Mouse (Mus musculus) liver, embryonic 11.5 days (tissue): ENCODE measurements around the gene Mtus2. TPM values are rescaled to one million over a fixed set of nuclear protein-coding genes. Genes with fewer than 3 reads are reported as not detected.

Experiments used
- ATAC-seq: fragments of 200-750 bp; cut with Nextera tagmentation; replicated peaks from 2 replicates; pipeline ENCODE4 v1.8.0; 2017; ENCODE audit warnings: moderate number of reproducible peaks, mild to moderate bottlenecking, moderate TSS enrichment, moderate library complexity; ENCODE audit not compliant: low FRiP score
- DNase-seq: peaks from one replicate; pipeline ENCODE4 v3.0.0-alpha.2; 2017; ENCODE audit warnings: low spot score
- H3K27ac ChIP-seq: fragments of 300-500 bp; sonication (generic); 2 replicates; pipeline ENCODE4 v1.5.1; 2014; ENCODE audit warnings: mild to moderate bottlenecking, low read depth, low read length, control low read depth
- H3K27me3 ChIP-seq: fragments of 300-500 bp; sonication (generic); replicated peaks from 2 replicates; pipeline ENCODE4 v1.6.1; 2014; ENCODE audit warnings: low read length, mixed read lengths; ENCODE audit not compliant: control insufficient read depth, insufficient read depth
- H3K36me3 ChIP-seq: fragments of 300-500 bp; sonication (generic); 2 replicates; pipeline ENCODE4 v1.6.1; 2014; ENCODE audit warnings: mild to moderate bottlenecking, low read length, moderate library complexity, mixed read lengths; ENCODE audit not compliant: control insufficient read depth, insufficient read depth
- H3K4me1 ChIP-seq: fragments of 300-500 bp; sonication (generic); replicated peaks from 2 replicates; pipeline ENCODE4 v1.6.1; 2014; ENCODE audit warnings: low read length, mixed read lengths; ENCODE audit not compliant: control insufficient read depth, insufficient read depth
- H3K4me2 ChIP-seq: fragments of 300-500 bp; sonication (generic); 2 replicates; pipeline ENCODE4 v1.6.1; 2014; ENCODE audit warnings: mild to moderate bottlenecking, control low read depth, moderate library complexity
- H3K4me3 ChIP-seq: fragments of 300-500 bp; sonication (generic); 2 replicates; pipeline ENCODE4 v1.5.1; 2014; ENCODE audit warnings: low read depth, low read length, control low read depth
- H3K9ac ChIP-seq: fragments of 300-500 bp; sonication (generic); 2 replicates; pipeline ENCODE4 v1.6.1; 2014; ENCODE audit warnings: low read depth, low read length, control low read depth
- H3K9me3 ChIP-seq: fragments of 300-500 bp; sonication (generic); 2 replicates; pipeline ENCODE4 v1.6.1; 2016; ENCODE audit warnings: low read length, inconsistent platforms, mixed read lengths; ENCODE audit not compliant: control insufficient read depth
- WGBS: fragments of 180-500 bp; shearing (Covaris S2); extraction: QIAGEN DNeasy Blood & Tissue Kit; methylation state at CpG from one replicate; pipeline ENCODE4 v1.1.7; 2014; 5-methylcytosine and 5-hydroxymethylcytosine counted together
- polyA plus RNA-seq: library from polyadenylated mRNA; unstranded; fragments of >200 nt; fragmentation: Nextera tagmentation; extraction: Ambion mirVana; gene quantifications from 2 replicates; pipeline ENCODE4 v1.2.1, GENCODE M21; 2014

Gene Mtus2
- polyA plus RNA-seq, 1 experiment from 2014 or later, result 3.9 TPM

GRCm38 (mm10) chr5:148012156-148012555, 55.0 kb downstream of the Mtus2 start:
- Histone ChIP-seq H3K9me3 (no peaks in the 10 kb centered on the region; the same call in 1 of the 2 replicates), H3K9ac (no peak overlapping the region), H3K36me3 (no peaks in the 10 kb centered on the region), H3K27me3 (no peaks in the 10 kb centered on the region), H3K27ac (no peak overlapping the region), H3K4me2 (no peak overlapping the region), H3K4me1 (no peaks in the 10 kb centered on the region), H3K4me3 (no peak overlapping the region)
- DNase-seq (no peak), ATAC-seq (no peak)
- 74% methylated on average over 5 of the region's 5 CpGs for WGBS

GRCm38 (mm10) chr5:148014133-148014854, 57.2 kb downstream of the Mtus2 start:
- no peak overlapping the region for H3K9ac ChIP-seq
- no peak overlapping the region for H3K4me2 ChIP-seq
- H3K36me3 ChIP-seq, result no peaks in the 10 kb centered on the region
- ATAC-seq, result no peak
- H3K4me1 ChIP-seq, result no peaks in the 10 kb centered on the region
- H3K4me3 ChIP-seq, result no peak overlapping the region
- no peak overlapping the region for H3K27ac ChIP-seq
- DNase-seq, result no peak
- H3K27me3 ChIP-seq, result no peaks in the 10 kb centered on the region
- WGBS, result 65% methylated on average over 6 of the region's 6 CpGs
- H3K9me3 ChIP-seq, result no peaks in the 10 kb centered on the region; the same call in 1 of the 2 replicates

GRCm38 (mm10) chr5:148015383-148015782, 58.3 kb downstream of the Mtus2 start:
- DNase-seq, result no peak
- 53% methylated on average over 8 of the region's 8 CpGs for WGBS
- no peaks in the 10 kb centered on the region; the same call in 1 of the 2 replicates for H3K9me3 ChIP-seq
- no peak overlapping the region for H3K9ac ChIP-seq
- no peaks in the 10 kb centered on the region for H3K36me3 ChIP-seq
- ATAC-seq, result no peak
- no peak overlapping the region for H3K4me3 ChIP-seq
- H3K4me2 ChIP-seq, result no peak overlapping the region
- H3K27ac ChIP-seq, result no peak overlapping the region
- H3K27me3 ChIP-seq, result no peaks in the 10 kb centered on the region
- H3K4me1 ChIP-seq, result no peaks in the 10 kb centered on the region

- H3K4me3 ChIP-seq, result no peak overlapping the region
- H3K36me3 ChIP-seq, result no peaks in the 10 kb centered on the region
- no peaks in the 10 kb centered on the region for H3K9me3 ChIP-seq
- 85% methylated on average over 11 of the region's 11 CpGs for WGBS
- no peak overlapping the region for H3K4me2 ChIP-seq
- no peak overlapping the region for H3K9ac ChIP-seq
- H3K27ac ChIP-seq, result no peak overlapping the region
- H3K4me1 ChIP-seq, result no peaks in the 10 kb centered on the region
- no peak for ATAC-seq
- DNase-seq, result no peak
- H3K27me3 ChIP-seq, result no peaks in the 10 kb centered on the region
Measured at GRCm38 (mm10) chr5:148017371-148017770, 60.3 kb downstream of the Mtus2 start.

- Histone ChIP-seq H3K27me3 (no peaks in the 10 kb centered on the region), H3K36me3 (no peaks in the 10 kb centered on the region), H3K9me3 (no peaks in the 10 kb centered on the region), H3K4me3 (no peak overlapping the region), H3K4me2 (no peak overlapping the region), H3K4me1 (no peaks in the 10 kb centered on the region), H3K27ac (no peak overlapping the region), H3K9ac (no peak overlapping the region)
- ATAC-seq, result no peak
- WGBS, result 77% methylated on average over 4 of the region's 4 CpGs
- no peak for DNase-seq
Measured at GRCm38 (mm10) chr5:148022784-148023183, 65.7 kb downstream of the Mtus2 start.

GRCm38 (mm10) chr5:148026401-148027349, 69.6 kb downstream of the Mtus2 start:
- H3K4me3 ChIP-seq, result no peak overlapping the region
- no peaks in the 10 kb centered on the region for H3K27me3 ChIP-seq
- DNase-seq, result no peak
- WGBS, result 62% methylated on average over 26 of the region's 26 CpGs
- H3K9ac ChIP-seq, result no peak overlapping the region
- H3K27ac ChIP-seq, result no peak overlapping the region
- no peaks in the 10 kb centered on the region for H3K4me1 ChIP-seq
- H3K4me2 ChIP-seq, result no peak overlapping the region
- ATAC-seq, result no peak
- H3K9me3 ChIP-seq, result no peaks in the 10 kb centered on the region
- H3K36me3 ChIP-seq, result no peaks in the 10 kb centered on the region

GRCm38 (mm10) chr5:148027985-148028384, 70.9 kb downstream of the Mtus2 start:
- DNase-seq, result no peak
- Histone ChIP-seq H3K9ac (no peak overlapping the region), H3K27me3 (no peaks in the 10 kb centered on the region), H3K4me3 (no peak overlapping the region), H3K4me2 (no peak overlapping the region), H3K36me3 (no peaks in the 10 kb centered on the region), H3K4me1 (no peaks in the 10 kb centered on the region), H3K9me3 (no peaks in the 10 kb centered on the region), H3K27ac (no peak overlapping the region)
- WGBS, result 71% methylated on average over 13 of the region's 13 CpGs
- ATAC-seq, result no peak

GRCm38 (mm10) chr5:148041661-148042060, 84.5 kb downstream of the Mtus2 start:
- H3K36me3 ChIP-seq, result no peaks in the 10 kb centered on the region
- no peaks in the 10 kb centered on the region for H3K4me1 ChIP-seq
- H3K9me3 ChIP-seq, result 0 out of 2 replicates have a peak, but pooled peaks cover 3% of the 10 kb centered on the region
- WGBS, result 90% methylated on average over 7 of the region's 7 CpGs
- H3K4me3 ChIP-seq, result no peak overlapping the region
- no peak overlapping the region for H3K4me2 ChIP-seq
- no peak overlapping the region for H3K9ac ChIP-seq
- H3K27ac ChIP-seq, result no peak overlapping the region
- ATAC-seq, result no peak
- DNase-seq, result no peak
- H3K27me3 ChIP-seq, result no peaks in the 10 kb centered on the region
